Mouse (Mus musculus) layer of hippocampus, adult 9-10 months (tissue): ENCODE data around the gene Grik4.

Source experiments
- DNase-seq: peaks from one replicate; pipeline ENCODE4 v3.0.0; 2022; ENCODE audit warnings: low spot score

The Grik4 gene

DNA sequence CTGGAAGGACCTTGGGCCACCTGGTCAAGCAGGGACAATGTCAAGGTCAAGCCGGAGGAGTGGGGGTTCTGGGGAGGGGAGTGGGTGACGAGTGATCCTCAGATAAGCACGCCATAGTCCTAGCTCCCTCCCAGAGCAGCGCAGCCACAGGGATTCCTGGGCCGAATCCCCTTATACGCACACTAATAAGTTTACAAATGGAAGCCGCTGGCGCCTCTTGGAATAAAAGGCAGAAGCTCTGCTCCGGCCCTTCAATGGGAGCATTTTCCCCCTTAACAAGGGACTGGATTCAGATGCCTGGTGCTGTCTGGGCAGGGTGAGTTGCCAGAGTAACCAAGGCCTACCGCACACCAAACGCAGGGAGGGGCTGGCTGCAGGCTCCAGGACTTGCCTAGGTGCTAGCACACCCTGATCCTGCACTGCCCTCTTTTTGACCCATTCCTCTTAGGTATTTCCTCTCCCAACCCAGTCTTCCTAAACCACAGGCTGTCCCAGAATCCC, 46.2 kb downstream of the Grik4 start:
- no peak for DNase-seq

DNA sequence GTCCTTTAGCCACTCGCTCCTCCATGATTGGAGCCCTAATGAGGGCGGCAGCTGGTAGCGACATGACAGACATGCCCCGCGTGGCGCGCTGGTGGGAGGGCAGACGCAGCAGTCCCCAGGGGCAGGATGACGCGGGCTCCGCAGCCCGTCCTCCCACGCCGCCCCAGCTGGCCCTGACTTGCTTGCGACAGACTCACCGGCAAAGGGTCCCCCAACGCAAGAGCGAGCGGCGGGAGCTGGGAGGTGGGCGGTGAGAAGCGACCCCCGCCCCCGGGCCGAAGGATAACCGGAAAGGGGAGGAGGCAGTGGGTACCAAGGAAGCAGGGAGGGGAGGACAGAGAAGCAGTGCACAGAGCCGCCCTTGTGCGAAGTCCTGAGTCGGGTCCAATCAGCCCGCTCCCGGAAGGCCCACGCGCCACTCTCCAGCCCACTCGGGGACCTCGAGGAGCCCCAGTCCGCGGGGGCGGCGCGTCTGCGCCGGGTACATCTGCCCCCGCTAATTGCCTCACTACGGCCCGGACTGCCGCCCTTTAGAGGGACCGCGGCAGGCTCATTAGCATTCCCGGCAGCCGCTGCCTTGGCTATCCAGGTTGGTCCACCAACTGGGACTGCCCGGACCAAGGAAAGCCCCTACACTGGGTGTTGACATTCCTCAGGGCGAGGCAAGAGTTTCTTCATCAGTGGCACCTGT, 46.8 kb downstream of the Grik4 start:
- DNase-seq, result peak; percentile 31

DNA sequence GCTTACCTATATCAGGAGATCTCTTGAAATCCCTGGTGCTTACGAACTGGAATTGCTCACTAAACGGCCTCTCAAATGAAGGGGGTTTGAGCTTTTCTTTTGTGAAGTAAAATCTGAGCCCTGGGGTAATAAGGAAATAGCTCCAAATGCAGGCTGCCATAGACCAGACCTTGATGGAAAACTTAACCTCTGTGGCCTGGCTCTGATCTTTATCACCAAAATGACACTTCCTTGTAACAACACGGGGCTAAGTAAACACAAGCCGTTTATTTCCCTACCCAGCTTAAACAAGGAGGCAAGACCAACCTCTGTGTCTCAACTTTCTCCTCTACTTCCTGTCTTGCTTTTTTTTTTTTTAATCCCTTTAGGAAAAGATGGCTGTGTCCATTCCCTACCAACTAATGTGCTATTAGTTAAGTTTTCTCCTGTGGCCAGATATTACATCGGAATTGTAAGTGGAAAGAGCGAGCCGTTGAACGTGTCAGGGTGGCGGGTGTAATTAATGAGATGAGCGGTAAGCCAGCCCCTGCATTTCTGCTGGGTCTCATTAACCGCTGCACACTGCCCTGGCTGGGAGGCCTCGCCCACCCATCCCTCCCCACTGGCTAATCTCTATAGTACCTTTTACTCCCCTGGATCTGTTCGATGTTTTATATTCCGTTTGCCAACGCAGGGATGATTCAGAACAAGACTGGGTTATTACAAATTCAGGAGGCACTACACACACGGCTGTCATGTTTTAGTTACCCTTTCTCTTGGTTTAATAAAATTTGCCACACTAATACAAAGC, 47.7 kb downstream of the Grik4 start:
- DNase-seq, result no peak

DNA sequence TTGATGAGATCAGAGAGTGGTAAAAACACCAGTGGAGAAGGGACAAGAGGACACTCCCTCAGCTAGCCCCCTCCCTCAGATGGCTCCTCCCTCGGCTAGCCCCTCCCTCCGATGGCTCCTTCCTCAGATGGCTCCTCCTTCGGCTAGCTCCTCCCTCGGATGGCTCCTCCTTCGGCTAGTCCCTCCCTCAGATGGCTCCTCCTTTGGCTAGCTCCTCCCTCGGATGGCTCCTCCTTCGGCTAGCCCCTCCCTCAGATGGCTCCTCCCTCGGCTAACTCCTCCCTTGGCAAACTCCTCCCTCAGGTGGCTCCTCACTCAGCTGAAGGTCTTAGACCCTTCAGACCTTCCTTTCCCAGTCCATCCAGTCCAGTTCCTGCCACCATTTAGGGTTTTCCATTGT, 51.5 kb downstream of the Grik4 start:
- no peak for DNase-seq

DNA sequence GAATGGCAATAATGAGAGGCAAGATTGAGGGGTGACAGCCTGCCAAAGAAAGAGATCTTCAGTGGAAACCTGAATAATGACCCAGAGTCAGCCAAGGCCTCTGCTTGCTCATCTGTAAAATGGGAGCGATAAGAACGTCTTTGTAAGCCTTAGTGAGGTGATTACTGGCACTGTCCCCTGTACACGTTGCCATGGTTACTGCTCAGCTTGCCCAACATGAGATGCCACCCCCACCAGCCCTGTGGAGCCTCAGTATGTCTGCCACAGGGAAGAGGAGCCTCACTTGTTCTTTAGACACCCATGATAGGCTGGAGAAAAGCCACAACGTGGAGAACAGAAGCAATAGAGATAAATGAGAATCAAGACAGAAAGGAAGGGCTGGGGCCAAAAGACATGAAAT, 56.4 kb downstream of the Grik4 start:
- no peak for DNase-seq

DNA sequence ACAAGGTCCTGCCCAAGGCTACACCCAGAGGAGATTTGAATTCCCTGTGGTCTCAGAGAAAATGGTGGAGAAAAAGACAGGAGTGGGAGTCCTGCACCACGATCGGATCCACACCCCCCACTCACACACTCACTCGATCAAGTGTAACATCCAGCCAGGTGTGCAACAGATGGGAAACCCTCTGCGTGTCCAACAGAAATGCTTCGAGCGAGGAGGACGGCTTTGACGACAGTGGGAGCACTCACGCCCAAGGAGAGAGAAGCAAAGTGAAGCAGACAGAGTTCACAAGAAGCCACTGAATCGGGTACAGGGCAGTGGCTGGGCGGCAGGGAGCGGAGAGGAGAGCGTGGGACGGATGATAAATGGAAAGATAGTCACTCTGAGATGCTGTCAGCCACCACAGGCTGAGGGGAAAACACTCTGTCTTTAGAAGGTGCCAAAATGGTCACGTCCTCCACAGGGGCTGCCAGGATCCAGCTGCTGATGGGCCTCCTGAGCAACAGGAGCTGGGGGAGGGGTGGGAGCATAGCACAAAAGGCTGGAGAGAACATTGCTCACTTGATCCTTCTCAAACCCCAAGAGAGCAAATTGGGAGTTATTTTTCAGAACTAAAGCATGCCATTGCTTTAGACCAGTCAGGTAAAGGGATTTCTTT, 58.1 kb downstream of the Grik4 start:
- DNase-seq, result no peak

DNA sequence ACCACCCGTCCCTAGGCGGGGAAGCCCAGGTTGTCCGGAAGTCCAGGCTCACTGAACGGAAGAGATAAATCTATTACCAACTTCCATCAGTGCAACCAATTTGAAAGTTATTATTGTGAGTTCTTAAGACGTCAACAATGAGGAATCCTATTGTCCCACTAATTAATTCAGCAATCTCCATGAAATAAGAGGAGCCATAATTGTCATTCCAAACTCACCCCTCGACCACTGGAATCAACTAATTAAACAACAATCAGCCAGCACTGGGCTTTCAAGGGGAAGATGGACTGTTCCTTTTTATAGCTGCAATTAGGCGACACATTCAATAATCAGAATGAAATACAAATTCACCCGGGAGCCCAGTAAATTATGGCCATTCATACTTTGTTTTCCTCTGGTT, 58.7 kb downstream of the Grik4 start:
- DNase-seq, result no peak

DNA sequence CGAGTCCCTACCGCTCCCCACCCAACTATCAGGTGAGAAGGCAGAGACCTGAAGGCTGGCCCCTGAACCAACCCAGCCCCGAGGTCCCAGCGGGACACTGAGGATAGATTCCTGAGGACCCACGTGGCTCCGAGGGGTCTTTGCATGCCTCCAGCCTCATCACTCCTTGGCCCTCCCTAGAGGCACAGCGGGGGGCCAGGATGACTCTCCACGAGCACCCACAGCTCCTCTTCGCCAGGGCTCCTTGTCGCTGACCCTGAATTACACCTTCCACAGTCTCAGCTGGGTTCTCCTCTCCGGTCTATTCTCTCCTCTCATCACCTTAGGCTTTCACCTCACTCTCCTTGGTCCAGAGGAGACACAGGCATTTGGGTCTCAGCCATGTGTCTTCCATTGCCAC, 59.2 kb downstream of the Grik4 start:
- DNase-seq, result no peak

DNA sequence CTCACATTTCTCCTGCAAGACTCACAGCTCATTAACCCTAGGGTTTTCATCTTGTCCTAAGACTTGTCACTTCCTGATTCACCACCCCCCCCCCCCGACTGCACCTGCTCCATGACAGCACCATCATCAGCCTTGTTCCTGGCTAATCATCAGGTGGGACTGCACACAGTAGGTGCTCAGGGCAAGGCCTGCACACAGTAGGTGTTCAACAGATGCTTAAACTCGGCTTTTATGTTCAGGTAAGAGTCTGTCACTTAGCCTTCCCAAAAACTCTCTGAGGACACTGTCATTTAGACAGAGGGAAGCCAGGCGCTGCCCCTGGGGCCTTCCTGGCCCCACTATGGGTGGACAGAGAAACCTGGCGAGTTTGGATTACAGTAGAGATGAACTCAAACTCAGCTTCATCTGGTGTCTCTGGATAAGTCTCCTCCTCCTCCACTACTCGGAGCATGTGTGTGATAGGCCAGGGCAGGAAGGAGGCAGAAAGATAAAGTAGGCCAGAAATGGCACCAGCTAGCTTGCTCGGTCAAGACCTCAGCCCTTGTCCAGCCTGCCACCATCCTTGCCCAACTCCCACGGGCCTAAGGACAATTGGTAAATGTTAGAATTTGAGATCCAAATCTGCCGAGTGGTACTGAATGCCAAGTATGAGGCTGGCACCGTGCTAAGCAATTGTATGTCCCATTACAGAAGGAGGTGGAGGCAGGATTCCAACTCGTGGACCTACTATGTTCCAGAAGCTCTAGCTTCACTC, 61.1 kb downstream of the Grik4 start:
- DNase-seq, result no peak

DNA sequence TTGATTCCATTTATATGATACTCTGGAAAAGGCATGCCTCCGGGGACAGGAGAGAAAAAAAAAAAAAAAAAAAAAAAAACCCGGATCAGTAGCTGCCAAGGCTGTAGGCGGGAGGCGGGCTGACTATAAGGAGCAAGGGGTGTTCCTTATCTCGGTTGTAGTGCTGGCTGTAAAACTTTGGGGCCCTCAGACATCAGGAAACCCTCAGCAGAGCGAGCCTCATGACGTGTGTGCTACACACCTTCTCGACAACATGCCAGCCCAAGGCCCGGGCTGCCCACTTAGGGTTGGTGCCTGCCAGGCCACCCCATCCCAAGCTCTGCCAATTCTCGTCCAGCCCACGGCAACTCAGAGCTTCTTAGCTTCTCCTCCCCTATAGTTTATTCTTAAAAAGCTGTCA, 62.0 kb downstream of the Grik4 start:
- DNase-seq, result no peak

DNA sequence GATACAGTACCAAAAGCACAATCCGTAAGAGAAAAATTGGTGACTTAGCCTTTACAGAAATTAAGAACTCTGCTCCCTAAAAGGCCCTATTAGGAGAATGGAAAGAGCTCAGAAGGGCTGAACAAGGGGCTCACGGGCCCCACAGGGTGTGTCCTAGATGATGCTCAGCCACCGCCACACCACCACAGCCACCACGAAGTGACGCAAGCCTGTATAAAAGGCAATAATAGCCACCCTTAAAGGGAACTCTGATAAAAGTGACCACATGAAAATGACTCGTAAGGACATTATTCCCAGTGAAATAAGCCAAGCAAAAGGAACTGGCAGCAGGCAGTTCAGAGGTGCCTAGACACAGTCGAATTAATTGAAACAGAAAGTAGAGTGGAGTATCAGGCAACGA, 63.3 kb downstream of the Grik4 start:
- DNase-seq, result no peak

DNA sequence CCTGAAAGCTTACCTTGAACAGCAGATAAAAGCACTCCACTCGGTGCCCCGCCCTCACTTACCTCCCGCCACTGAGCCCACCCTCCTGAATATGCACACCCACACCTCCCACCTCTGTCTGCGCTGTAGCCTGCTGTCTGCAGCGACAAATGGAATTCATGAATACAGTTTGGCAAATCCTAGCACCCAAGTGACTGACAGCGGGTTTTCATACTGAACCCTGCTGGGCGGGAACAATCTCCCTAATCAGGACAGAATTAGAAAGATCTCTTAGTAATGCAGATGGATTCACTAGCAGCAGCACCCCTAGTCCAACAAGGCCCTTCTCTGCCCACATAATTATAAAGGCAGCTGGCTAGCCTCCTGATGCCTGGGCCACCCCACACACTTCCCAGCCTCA, 65.9 kb downstream of the Grik4 start:
- no peak for DNase-seq

DNA sequence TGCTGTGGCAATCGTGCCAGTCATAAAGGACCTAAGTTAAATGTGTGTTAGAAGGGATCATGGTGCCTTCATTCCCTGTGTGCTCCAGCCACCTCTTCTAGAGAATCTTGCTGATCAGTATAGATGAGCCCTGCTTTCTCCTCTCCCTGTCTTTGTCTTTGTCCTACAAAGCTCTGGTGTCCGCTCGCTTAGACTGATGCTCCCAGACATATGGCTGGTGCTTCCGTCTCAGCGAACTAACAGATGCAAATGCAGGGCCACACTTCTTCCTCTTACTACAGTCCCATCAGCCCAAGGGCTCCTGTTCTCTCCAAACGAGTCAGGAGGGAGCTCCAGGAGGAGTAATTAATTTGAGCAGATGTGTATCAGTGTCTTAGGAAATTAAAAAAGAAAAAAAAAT, 71.4 kb downstream of the Grik4 start:
- DNase-seq, result no peak

DNA sequence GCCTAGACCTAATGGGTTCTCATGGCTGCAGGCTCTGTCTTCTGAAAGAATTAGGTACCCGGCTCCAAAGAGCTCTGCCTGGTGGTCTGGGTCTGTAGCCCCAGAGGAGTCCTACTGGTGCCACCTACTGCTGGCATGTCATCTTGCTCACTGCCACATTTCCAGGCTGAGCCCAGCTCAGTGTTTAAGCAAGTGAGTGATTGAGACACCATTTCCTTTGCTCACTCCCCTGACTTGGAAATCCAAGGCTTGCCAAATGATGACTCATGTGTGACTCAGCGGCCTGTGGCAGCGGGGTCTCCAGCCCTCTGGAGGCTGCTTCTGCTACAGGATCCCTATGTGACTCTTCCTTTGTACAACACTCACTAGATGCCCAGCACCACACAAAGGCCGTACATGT, 72.6 kb downstream of the Grik4 start:
- DNase-seq, result no peak

DNA sequence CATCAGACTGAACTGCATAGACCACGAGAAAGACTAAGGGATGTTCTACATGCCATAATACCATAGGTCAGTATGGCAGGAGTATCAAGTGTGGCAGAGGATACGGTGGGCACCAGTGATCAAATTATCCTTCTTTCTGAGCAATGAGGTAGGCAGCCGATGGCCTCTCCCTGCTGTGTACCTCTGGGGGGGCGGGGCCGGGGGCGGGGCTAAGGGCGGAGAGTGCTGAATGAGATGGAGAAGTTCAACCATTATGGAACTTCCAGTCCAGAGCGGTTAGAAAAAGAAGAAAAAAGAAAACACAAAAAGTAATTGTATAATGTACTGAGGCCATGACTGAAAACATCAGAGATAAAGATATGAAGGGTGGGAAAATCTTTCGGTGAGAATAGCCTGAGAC, 74.0 kb downstream of the Grik4 start:
- DNase-seq, result no peak

DNA sequence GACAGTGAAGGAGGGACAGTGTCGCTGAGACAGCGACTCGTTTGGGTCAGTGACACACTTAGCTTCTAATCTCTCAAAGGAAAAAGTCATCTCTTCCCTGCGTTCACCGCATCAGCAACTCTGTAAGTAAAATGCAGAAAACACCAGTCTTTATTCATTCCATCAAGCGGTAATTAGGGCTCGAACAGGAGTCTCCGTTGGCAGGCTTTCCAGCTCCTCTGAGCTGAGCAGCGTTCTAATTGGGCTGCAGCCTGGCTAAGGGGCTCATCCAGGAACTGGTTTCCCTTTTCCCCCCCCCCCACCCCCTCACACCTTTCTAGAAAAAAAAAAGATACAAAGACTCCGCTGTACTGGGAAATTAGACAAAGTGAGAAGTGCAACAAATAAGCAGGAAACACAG, 75.8 kb downstream of the Grik4 start:
- DNase-seq, result no peak

DNA sequence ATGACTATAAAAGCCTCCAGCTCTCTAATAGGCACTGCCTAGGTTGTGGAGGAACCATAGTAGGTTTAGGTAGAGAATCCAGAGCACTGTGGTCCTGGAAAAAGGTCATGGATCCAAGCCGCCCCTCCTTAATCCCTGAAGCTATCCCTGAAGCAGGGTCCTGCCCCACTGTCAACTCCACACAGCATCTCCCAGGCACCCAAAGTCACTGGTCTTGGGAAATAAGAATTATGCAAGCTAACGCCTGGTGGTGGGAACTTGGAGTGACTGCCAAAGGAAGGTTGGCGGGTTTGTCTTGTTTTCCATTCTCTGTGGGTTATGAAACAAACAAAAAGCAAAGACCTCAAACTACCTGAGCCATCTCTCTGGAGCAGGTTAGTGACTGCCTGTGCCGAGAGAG, 77.6 kb downstream of the Grik4 start:
- DNase-seq, result no peak

DNA sequence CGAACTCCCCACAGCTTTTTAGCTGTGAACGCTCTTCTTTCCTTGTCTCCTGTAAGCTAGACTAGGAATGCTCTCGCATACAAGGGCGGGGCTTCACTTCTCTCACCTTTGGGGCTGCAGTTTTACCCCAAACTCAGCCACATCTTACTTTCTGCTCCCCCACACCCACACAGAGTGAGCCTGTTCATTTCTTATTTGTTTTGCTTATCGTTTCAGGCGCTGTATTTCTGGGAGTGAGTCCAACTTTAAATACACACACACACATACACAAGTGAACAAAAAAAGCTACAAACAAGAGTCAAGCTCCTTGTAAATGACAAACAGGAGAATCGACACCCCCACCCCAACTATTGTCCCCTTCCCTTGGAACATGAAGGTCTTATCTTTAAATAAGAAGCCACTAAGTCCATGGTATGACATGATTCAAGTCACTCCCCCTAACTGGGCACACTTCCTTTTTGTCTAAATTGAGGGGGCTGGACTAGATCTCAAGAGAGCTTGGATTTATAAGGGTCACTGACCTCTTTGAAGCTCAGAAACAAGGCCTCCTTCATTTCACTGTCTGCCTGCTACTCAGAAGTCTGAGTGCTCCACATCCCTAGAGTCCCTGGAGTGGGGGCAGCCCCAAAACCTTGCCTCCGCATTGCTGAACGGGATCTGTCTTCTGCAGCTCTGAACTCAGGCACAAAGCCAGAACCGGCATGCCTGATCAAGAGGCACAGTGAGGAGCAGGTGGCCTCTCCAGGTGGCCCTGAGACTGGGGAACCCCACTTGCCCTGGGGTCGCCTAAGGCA, 79.1 kb downstream of the Grik4 start:
- no peak for DNase-seq

DNA sequence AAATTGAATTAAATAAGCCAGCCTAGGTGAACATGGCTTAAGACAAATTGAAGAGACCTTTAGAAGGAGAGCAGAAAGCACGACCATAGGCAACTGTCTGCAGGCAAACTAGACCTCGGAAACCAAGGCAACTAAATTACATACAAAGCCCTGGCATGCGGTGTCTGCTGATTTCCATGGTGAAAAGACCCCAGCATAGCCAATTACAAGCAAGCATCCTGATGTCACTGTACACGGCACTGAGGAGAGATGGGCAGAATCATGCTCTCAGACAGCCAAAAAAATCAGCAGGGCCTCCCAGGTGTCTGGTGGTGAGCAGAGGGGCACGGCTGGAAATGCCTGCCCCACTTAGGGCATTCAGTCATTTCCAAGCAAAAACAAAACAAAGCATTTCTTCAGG, 80.9 kb downstream of the Grik4 start:
- no peak for DNase-seq

DNA sequence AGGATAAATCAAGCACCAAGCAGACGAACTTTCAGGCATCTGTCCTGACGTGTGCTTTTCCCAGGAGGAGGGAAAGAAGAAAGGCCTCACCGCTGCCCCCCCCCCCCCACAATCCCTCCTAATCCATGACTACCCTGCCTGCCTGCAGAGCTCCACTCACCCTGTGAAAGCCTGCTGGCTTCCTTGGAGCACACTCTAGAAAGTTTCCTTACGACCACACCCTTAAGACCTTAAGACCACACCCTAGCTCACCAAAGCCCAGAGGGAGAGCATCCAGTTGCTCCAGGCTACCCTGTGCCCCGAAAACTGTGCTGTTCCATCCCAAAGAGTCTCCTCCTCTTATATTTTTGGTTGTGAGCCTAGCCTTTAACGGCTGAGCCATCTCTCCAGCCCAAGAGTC, 82.6 kb downstream of the Grik4 start:
- no peak for DNase-seq

DNA sequence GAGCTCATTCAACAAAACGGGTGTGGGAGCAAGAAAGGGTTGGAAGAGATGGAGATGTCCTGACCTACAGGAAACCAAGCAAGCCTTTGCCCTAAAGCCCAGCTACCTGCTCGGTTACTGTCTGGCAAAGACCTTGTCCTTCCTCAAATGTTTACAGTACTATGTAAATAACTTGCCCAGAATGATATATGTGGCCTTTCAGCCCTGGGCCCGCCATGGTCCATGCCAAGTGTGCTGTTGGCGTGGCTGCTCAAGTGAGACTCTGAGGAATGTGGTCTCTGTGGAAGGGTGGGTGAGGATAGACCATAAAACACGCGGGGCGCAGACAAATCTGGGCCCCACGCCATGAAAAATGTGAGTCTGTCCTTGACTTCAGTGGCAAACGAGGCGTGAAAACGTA, 83.1 kb downstream of the Grik4 start:
- no peak for DNase-seq
